In the genomic region with DNA sequence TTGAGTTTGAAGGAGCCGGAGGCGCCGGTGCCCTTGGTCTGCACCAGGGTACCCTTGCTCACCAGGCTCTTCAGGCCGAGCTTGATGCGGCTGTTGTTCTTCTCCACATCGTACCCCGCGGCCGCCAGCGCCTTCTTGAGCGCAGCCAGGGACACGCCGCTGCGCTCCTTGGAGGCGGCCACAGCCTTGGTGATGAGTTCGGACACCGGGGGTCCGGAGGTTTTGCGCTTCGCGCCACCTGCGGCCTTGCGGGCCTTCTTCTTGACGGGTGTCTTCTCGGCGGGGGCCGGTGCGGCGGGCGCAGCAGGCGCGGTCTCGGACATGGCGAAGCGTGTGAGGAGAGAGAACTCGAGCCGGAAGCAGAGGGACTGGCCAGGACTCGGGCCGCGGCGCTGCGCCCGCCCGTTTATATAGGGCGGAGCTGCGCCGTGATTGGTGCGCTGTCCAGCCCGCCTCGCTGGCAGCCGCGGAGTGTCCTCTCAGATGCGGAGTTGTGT, we compare ENCODE assay signal across 8 mouse cellular contexts. TPM values are rescaled to one million over a fixed set of nuclear protein-coding genes. Genes with fewer than 3 reads are reported as not detected.
DNase-seq lines count a peak whose midpoint lies in the region; ATAC-seq and TF ChIP-seq lines count a peak whose summit lies in the region.
"Not testable (repeated sequence)": the region's sequence is repeated elsewhere in the genome, so short reads cannot be mapped to it uniquely, and the experiment has no call there.

Hist1h1e (minus strand) TSS at position 384 of the 497 bp plus-strand sequence.

- peak; percentile 93 for TF ChIP-seq POLR2A in olfactory bulb, adult 2 months (IDR thresholded peaks at IDR 0.05; ENCODE audit: insufficient read depth, low read depth, low read length)
- peak; percentile 91 for TF ChIP-seq POLR2A in thymus, adult 2 months (IDR thresholded peaks at IDR 0.05; ENCODE audit: control insufficient read depth, extremely low read depth, insufficient read depth, low read length, poor library complexity)

- intact Hi-C loops in heart, postnatal 36 days (cut with DNase I) = loop anchor here (1.0 to 10.0 kb wide), 6 partner anchors 37 to 1910 kb away; partner anchors contain the start of genes Hist1h1a, Hist1h2bc, Hist1h3a and Hist1h4a

- H3K9me3 ChIP-seq in forebrain, embryonic 16.5 days (ENCODE audit: control insufficient read depth, low read length); lung, embryonic 14.5 days (ENCODE audit: low read depth, low read length): not testable (repeated sequence)

- peaks cover 11% of the 10 kb centered on the region for H3K4me1 ChIP-seq in forebrain, embryonic 16.5 days (replicated peaks; ENCODE audit: control insufficient read depth, insufficient read depth, low read length)
- H3K4me1 ChIP-seq in lung, embryonic 14.5 days (ENCODE audit: insufficient read depth); olfactory bulb, adult 2 months (ENCODE audit: control insufficient read depth, insufficient read depth, low read length); thymus, adult 2 months (replicated peaks; ENCODE audit: control insufficient read depth, insufficient read depth, low read length): not testable (repeated sequence)

- peak; percentile 75 for DNase-seq in ES-CJ7 (ENCODE audit: low read depth, low spot score)
- DNase-seq in cerebellum, adult 11-12 months = peak; percentile 90
- peak; percentile 93 to 94 for DNase-seq in heart, postnatal 36 days
- DNase-seq in layer of hippocampus, adult 2 months (ENCODE audit: low spot score in 2 of 2) = peak; percentile 79 to 82
- peak; percentile 96 for DNase-seq in lung, embryonic 14.5 days
- DNase-seq in thymus, adult 2 months = peak; percentile 86

- H3K4me2 ChIP-seq in forebrain, embryonic 16.5 days (ENCODE audit: low read length) = peak within 1 kb of the TSS; percentile 97
- H3K4me2 ChIP-seq in lung, embryonic 14.5 days = peak within 1 kb of the TSS; percentile 69

- WGBS in forebrain, embryonic 16.5 days = under 1% methylated on average over 53 of the region's 53 CpGs
- 0% methylated on average over 53 of the region's 53 CpGs for WGBS in lung, embryonic 14.5 days
- under 1% methylated on average over 53 of the region's 53 CpGs for WGBS in olfactory bulb, adult 2 months
- WGBS in thymus, adult 2 months = under 1% methylated on average over 52 of the region's 53 CpGs

- peak within 1 kb of the TSS; percentile 69 for H3K4me3 ChIP-seq in forebrain, embryonic 16.5 days (replicated peaks; ENCODE audit: low read length)
- H3K4me3 ChIP-seq in layer of hippocampus, adult 2 months = peak within 1 kb of the TSS; percentile 76
- peak within 1 kb of the TSS; percentile 55 for H3K4me3 ChIP-seq in lung, embryonic 14.5 days (ENCODE audit: low read depth, low read length)
- H3K4me3 ChIP-seq in olfactory bulb, adult 2 months (ENCODE audit: insufficient read depth, low read depth, low read length) = peak within 1 kb of the TSS; percentile 50
- peak within 1 kb of the TSS; percentile 67 for H3K4me3 ChIP-seq in thymus, adult 2 months (ENCODE audit: control insufficient read depth, insufficient read depth, low read length)

- H3K27ac ChIP-seq in forebrain, embryonic 16.5 days (ENCODE audit: low read length) = peak within 1 kb of the TSS; percentile 98
- H3K27ac ChIP-seq in layer of hippocampus, adult 2 months = peak within 1 kb of the TSS; percentile 99
- peak within 1 kb of the TSS; percentile 98 for H3K27ac ChIP-seq in lung, embryonic 14.5 days (ENCODE audit: low read depth)
- H3K27ac ChIP-seq in olfactory bulb, adult 2 months (ENCODE audit: insufficient read depth, low read depth, low read length) = peak within 1 kb of the TSS; percentile 76
- H3K27ac ChIP-seq in thymus, adult 2 months (ENCODE audit: control insufficient read depth, insufficient read depth, low read length) = peak within 1 kb of the TSS; percentile 99

- ATAC-seq in forebrain, embryonic 16.5 days = peak; percentile 87
- peak; percentile 91 for ATAC-seq in lung, embryonic 14.5 days (ENCODE audit: insufficient read depth)

- not testable (repeated sequence) for TF ChIP-seq CTCF in layer of hippocampus, adult 2 months (conservative IDR thresholded peaks at IDR 0.05); lung, embryonic 14.5 days (IDR thresholded peaks at IDR 0.05; ENCODE audit: low read depth); olfactory bulb, adult 2 months (IDR thresholded peaks at IDR 0.05; ENCODE audit: insufficient read depth, low read depth, low read length)
- TF ChIP-seq CTCF in thymus, adult 2 months (IDR thresholded peaks at IDR 0.05; ENCODE audit: borderline replicate concordance, control insufficient read depth, extremely low read depth, insufficient read depth, low read length, poor library complexity) = 0 out of 2 replicates have a peak, but pooled peaks have one; percentile 39

- peak within 1 kb of the TSS; percentile 71 for H3K9ac ChIP-seq in forebrain, embryonic 16.5 days (replicated peaks; ENCODE audit: low read depth, low read length)
- H3K9ac ChIP-seq in lung, embryonic 14.5 days = peak within 1 kb of the TSS; percentile 88

- not testable (repeated sequence) for H3K27me3 ChIP-seq in forebrain, embryonic 16.5 days (replicated peaks; ENCODE audit: control insufficient read depth, insufficient read depth, low read length); lung, embryonic 14.5 days (ENCODE audit: insufficient read depth, low read length); thymus, adult 2 months (ENCODE audit: control insufficient read depth, insufficient read depth, low read length)

- not testable (repeated sequence) for H3K36me3 ChIP-seq in forebrain, embryonic 16.5 days (ENCODE audit: control insufficient read depth, insufficient read depth); lung, embryonic 14.5 days (ENCODE audit: insufficient read depth); thymus, adult 2 months (ENCODE audit: control insufficient read depth, insufficient read depth, low read length)

RNA-seq across cellular contexts. Expression of gene Hist1h1e, which starts in this region (rescaled TPM):
- polyA plus RNA-seq in forebrain, embryonic 16.5 days (2015; fragmentation: Nextera tagmentation; extraction: Ambion mirVana) = 7.0 and 9.9 TPM in 2 replicates
- total RNA-seq in heart, postnatal 36 days (2021) = 10 to 100 TPM; 38.1 to 46.3 TPM
- 10 to 100 TPM; 50.6 to 58.1 TPM for total RNA-seq in layer of hippocampus, adult 2 months (2021)
- 22.6 and 25.7 TPM in 2 replicates for polyA plus RNA-seq in lung, embryonic 14.5 days (2014; fragmentation: Nextera tagmentation; extraction: Ambion mirVana)
- not detected in 2 replicates for polyA plus RNA-seq in olfactory bulb, adult 2 months (2012; ENCODE audit: insufficient read depth, insufficient read length, low replicate concordance, missing spikeins)
- polyA plus RNA-seq in thymus, adult 2 months (2012; rRNA removed) = 9.4 and 18.5 TPM in 2 replicates

Comparison
In these comparisons a context has a peak if more than half of its experiments do, and no peak if none do; other contexts are left out.
1. Peak in every context shown above with its lines: DNase-seq, ATAC-seq, H3K4me3 ChIP-seq and H3K27ac ChIP-seq.